Mouse (Mus musculus) ES-Bruce4 (cell line): ENCODE results near the gene 9130213A22Rik.

ENCODE experiments used
- CTCF ChIP-seq: IDR thresholded peaks from one replicate; pipeline ENCODE4 v1.8.1; 2011; ENCODE audit warnings: low read depth, low read length
- EP300 ChIP-seq: IDR thresholded peaks from 2 replicates; pipeline ENCODE4 v1.6.1; 2011; ENCODE audit warnings: low read depth, low read length; ENCODE audit not compliant: insufficient read depth
- POLR2A ChIP-seq: IDR thresholded peaks from one replicate; pipeline ENCODE4 v1.8.1; 2011; ENCODE audit warnings: low read length; ENCODE audit not compliant: insufficient read depth

- TF ChIP-seq CTCF: no peak
- TF ChIP-seq POLR2A: no peak
- no peak for TF ChIP-seq EP300
Observed at GRCm38 (mm10) chr11:69098762-69099091, 23.7 kb downstream of the 9130213A22Rik start.
